Mouse (Mus musculus): ENCODE results near the gene Prss53. TPM values are rescaled to one million over a fixed set of nuclear protein-coding genes. Genes with fewer than 3 reads are reported as not detected.

Gene Prss53
- 1 to 10 TPM; 1.9 TPM for total RNA-seq (2021)
- long read RNA-seq, experiment 1: 0 reads
- long read RNA-seq, experiment 2: 0 reads

- no peak for DNase-seq (ENCODE audit: low spot score)
Measured at GRCm38 (mm10) chr7:127890798-127891197, at the start of gene Prss53. Prss53 (minus strand) TSS chr7:127890970.

- no peak for DNase-seq (ENCODE audit: low spot score)
Measured at GRCm38 (mm10) chr7:127936216-127936884, 45.6 kb upstream of the Prss53 start.

- no peak for DNase-seq (ENCODE audit: low spot score)
Measured at GRCm38 (mm10) chr7:127935748-127936159, 45.0 kb upstream of the Prss53 start.

- peak; percentile 97 for DNase-seq (ENCODE audit: low spot score)
Measured at GRCm38 (mm10) chr7:127935028-127935722, 44.4 kb upstream of the Prss53 start.

- no peak for DNase-seq (ENCODE audit: low spot score)
Measured at GRCm38 (mm10) chr7:127934075-127934474, 43.3 kb upstream of the Prss53 start.

- DNase-seq (ENCODE audit: low spot score): no peak
Measured at GRCm38 (mm10) chr7:127932273-127933031, 41.7 kb upstream of the Prss53 start.

GRCm38 (mm10) chr7:127931351-127932135 lies 40.8 kb upstream of the Prss53 start:
- no peak for DNase-seq (ENCODE audit: low spot score)

GRCm38 (mm10) chr7:127930636-127931035 lies 39.9 kb upstream of the Prss53 start:
- DNase-seq (ENCODE audit: low spot score): no peak

GRCm38 (mm10) chr7:127929923-127930322 lies 39.2 kb upstream of the Prss53 start, which contains the start of gene Prss8:
Prss8 (minus strand) TSS chr7:127930104.
- DNase-seq (ENCODE audit: low spot score): no peak

- no peak for DNase-seq (ENCODE audit: low spot score)
Measured at GRCm38 (mm10) chr7:127928596-127928995, 37.8 kb upstream of the Prss53 start.

GRCm38 (mm10) chr7:127927726-127928125 lies 37.0 kb upstream of the Prss53 start:
- DNase-seq (ENCODE audit: low spot score): no peak

GRCm38 (mm10) chr7:127926846-127927245 lies 36.1 kb upstream of the Prss53 start:
- DNase-seq (ENCODE audit: low spot score): no peak

- DNase-seq (ENCODE audit: low spot score): no peak
Measured at GRCm38 (mm10) chr7:127926066-127926465, 35.3 kb upstream of the Prss53 start.

GRCm38 (mm10) chr7:127925252-127925651 lies 34.5 kb upstream of the Prss53 start:
- no peak for DNase-seq (ENCODE audit: low spot score)

GRCm38 (mm10) chr7:127923714-127924113 lies 32.9 kb upstream of the Prss53 start:
- DNase-seq (ENCODE audit: low spot score): no peak

- no peak for DNase-seq (ENCODE audit: low spot score)
Measured at GRCm38 (mm10) chr7:127922451-127923275, 31.9 kb upstream of the Prss53 start.

- no peak for DNase-seq (ENCODE audit: low spot score)
Measured at GRCm38 (mm10) chr7:127921516-127921915, 30.7 kb upstream of the Prss53 start.

GRCm38 (mm10) chr7:127919290-127919689 lies 28.5 kb upstream of the Prss53 start:
- no peak for DNase-seq (ENCODE audit: low spot score)

- no peak for DNase-seq (ENCODE audit: low spot score)
Measured at GRCm38 (mm10) chr7:127918203-127918602, 27.4 kb upstream of the Prss53 start.

- no peak for DNase-seq (ENCODE audit: low spot score)
Measured at GRCm38 (mm10) chr7:127915293-127915692, 24.5 kb upstream of the Prss53 start.

Data from gastrocnemius, adult 18-20 months (tissue).